Mouse (Mus musculus) hindbrain, embryonic 16.5 days (tissue): ENCODE measurements around the gene Clasp2. TPM values are rescaled to one million over a fixed set of nuclear protein-coding genes. Genes with fewer than 3 reads are reported as not detected.

Experiments used
- ATAC-seq: fragments of 200-750 bp; cut with Nextera tagmentation; 2 replicates; pipeline ENCODE4 v1.8.0; 2017; ENCODE audit warnings: moderate TSS enrichment, moderate library complexity
- H3K27ac ChIP-seq: fragments of 300-500 bp; sonication (generic); 2 replicates; pipeline ENCODE4 v1.5.1; 2014; ENCODE audit warnings: low read depth, mild to moderate bottlenecking, control low read depth, low read length, moderate library complexity
- H3K27me3 ChIP-seq: fragments of 300-500 bp; sonication (generic); replicated peaks from 2 replicates; pipeline ENCODE4 v1.6.1; 2014; ENCODE audit warnings: low read length; ENCODE audit not compliant: control insufficient read depth, insufficient read depth
- H3K36me3 ChIP-seq: fragments of 300-500 bp; sonication (generic); 2 replicates; pipeline ENCODE4 v1.6.1; 2014; ENCODE audit warnings: mild to moderate bottlenecking, low read length, moderate library complexity, mixed read lengths; ENCODE audit not compliant: control insufficient read depth, insufficient read depth
- H3K4me1 ChIP-seq: fragments of 300-500 bp; sonication (generic); 2 replicates; pipeline ENCODE4 v1.6.1; 2014; ENCODE audit warnings: low read depth, low read length; ENCODE audit not compliant: control insufficient read depth, insufficient read depth
- H3K4me2 ChIP-seq: fragments of 300-500 bp; sonication (generic); 2 replicates; pipeline ENCODE4 v1.6.1; 2014; ENCODE audit warnings: mild to moderate bottlenecking, low read length, control low read depth, moderate library complexity
- H3K4me3 ChIP-seq: fragments of 300-500 bp; sonication (generic); 2 replicates; pipeline ENCODE4 v1.5.1; 2014; ENCODE audit warnings: mild to moderate bottlenecking, low read length, control low read depth, moderate library complexity
- H3K9ac ChIP-seq: fragments of 300-500 bp; sonication (generic); 2 replicates; pipeline ENCODE4 v1.6.1; 2014; ENCODE audit warnings: low read depth, mild to moderate bottlenecking, control low read depth, low read length, moderate library complexity
- H3K9me3 ChIP-seq: fragments of 300-500 bp; sonication (generic); 2 replicates; pipeline ENCODE4 v1.6.1; 2014; ENCODE audit warnings: mild to moderate bottlenecking, low read length, moderate library complexity; ENCODE audit not compliant: control insufficient read depth
- WGBS: fragments of 180-500 bp; shearing (Covaris S2); extraction: QIAGEN DNeasy Blood & Tissue Kit; methylation state at CpG from one replicate; pipeline ENCODE4 v1.1.7; 2014; 5-methylcytosine and 5-hydroxymethylcytosine counted together
- polyA plus RNA-seq: library from polyadenylated mRNA; unstranded; fragments of >200 nt; fragmentation: Nextera tagmentation; extraction: Ambion mirVana; gene quantifications from 2 replicates; pipeline ENCODE4 v1.2.1, GENCODE M21; 2015

The Clasp2 gene
- polyA plus RNA-seq, 1 experiment from 2014 or later = 115 TPM

- Histone ChIP-seq H3K4me1 (no peaks in the 10 kb centered on the region), H3K4me3 (no peak overlapping the region), H3K4me2 (no peak overlapping the region), H3K36me3 (peaks cover 5% of the 10 kb centered on the region; the same call in 1 of the 2 replicates), H3K9ac (no peak overlapping the region), H3K27ac (no peak overlapping the region), H3K9me3 (no peaks in the 10 kb centered on the region), H3K27me3 (no peaks in the 10 kb centered on the region)
- 100% methylated on average over 1 of the region's 1 CpGs for WGBS
- no peak for ATAC-seq
Observed at GRCm38 (mm10) chr9:113943372-113943771, 202.1 kb downstream of the Clasp2 start.

- Histone ChIP-seq H3K27ac (no peak overlapping the region), H3K4me2 (no peak overlapping the region), H3K27me3 (no peaks in the 10 kb centered on the region), H3K9ac (no peak overlapping the region), H3K9me3 (no peaks in the 10 kb centered on the region), H3K4me3 (no peak overlapping the region), H3K4me1 (no peaks in the 10 kb centered on the region), H3K36me3 (peaks cover 5% of the 10 kb centered on the region; the same call in 1 of the 2 replicates)
- ATAC-seq = no peak
- 91% methylated on average over 1 of the region's 1 CpGs for WGBS
Observed at GRCm38 (mm10) chr9:113947216-113947615, 205.9 kb downstream of the Clasp2 start.

GRCm38 (mm10) chr9:113957777-113958176, 216.5 kb downstream of the Clasp2 start:
- Histone ChIP-seq H3K4me2 (no peak overlapping the region), H3K9ac (no peak overlapping the region), H3K4me1 (no peaks in the 10 kb centered on the region), H3K4me3 (no peak overlapping the region), H3K36me3 (peaks cover 24% of the 10 kb centered on the region), H3K27ac (no peak overlapping the region), H3K9me3 (no peaks in the 10 kb centered on the region), H3K27me3 (no peaks in the 10 kb centered on the region)
- no peak for ATAC-seq
- 97% methylated on average over 4 of the region's 4 CpGs for WGBS

- Histone ChIP-seq H3K9me3 (no peaks in the 10 kb centered on the region), H3K36me3 (peaks cover 38% of the 10 kb centered on the region), H3K4me3 (no peak overlapping the region), H3K4me1 (no peaks in the 10 kb centered on the region), H3K9ac (no peak overlapping the region), H3K4me2 (no peak overlapping the region), H3K27me3 (no peaks in the 10 kb centered on the region), H3K27ac (no peak overlapping the region)
- no peak for ATAC-seq
Observed at GRCm38 (mm10) chr9:113963718-113964117, 222.4 kb downstream of the Clasp2 start.

GRCm38 (mm10) chr9:113964415-113964814, 223.1 kb downstream of the Clasp2 start:
- Histone ChIP-seq H3K4me3 (no peak overlapping the region), H3K9ac (no peak overlapping the region), H3K9me3 (no peaks in the 10 kb centered on the region), H3K36me3 (peaks cover 36% of the 10 kb centered on the region), H3K4me2 (no peak overlapping the region), H3K27me3 (no peaks in the 10 kb centered on the region), H3K4me1 (no peaks in the 10 kb centered on the region), H3K27ac (no peak overlapping the region)
- 93% methylated on average over 8 of the region's 8 CpGs for WGBS
- ATAC-seq = no peak

- H3K4me1 ChIP-seq = no peaks in the 10 kb centered on the region
- 94% methylated on average over 4 of the region's 4 CpGs for WGBS
- peaks cover 42% of the 10 kb centered on the region for H3K36me3 ChIP-seq
- no peaks in the 10 kb centered on the region for H3K27me3 ChIP-seq
- no peak for ATAC-seq
- no peaks in the 10 kb centered on the region for H3K9me3 ChIP-seq
- no peak overlapping the region for H3K4me2 ChIP-seq
- no peak overlapping the region for H3K9ac ChIP-seq
- no peak overlapping the region for H3K27ac ChIP-seq
- no peak overlapping the region for H3K4me3 ChIP-seq
Observed at GRCm38 (mm10) chr9:113966838-113967237, 225.6 kb downstream of the Clasp2 start.

- Histone ChIP-seq H3K4me3 (no peak overlapping the region), H3K4me1 (no peaks in the 10 kb centered on the region), H3K9ac (no peak overlapping the region), H3K36me3 (peaks cover 36% of the 10 kb centered on the region), H3K27ac (no peak overlapping the region), H3K27me3 (no peaks in the 10 kb centered on the region), H3K9me3 (no peaks in the 10 kb centered on the region), H3K4me2 (no peak overlapping the region)
- WGBS = 97% methylated on average over 7 of the region's 7 CpGs
- ATAC-seq = no peak
Observed at GRCm38 (mm10) chr9:113968967-113969366, 227.7 kb downstream of the Clasp2 start.

Other genes with a start within 250 kb of the Clasp2 start
- gene Pdcd6ip, start 33.2 kb upstream of the Clasp2 start, polyA plus RNA-seq = 35.4 and 39.9 TPM in 2 replicates
- 21.3 and 26.8 TPM in 2 replicates for gene Ubp1, start 189.5 kb downstream of the Clasp2 start, polyA plus RNA-seq